Mouse (Mus musculus) inflammation-experienced regulatory T-cells, adult 6 months (primary cell): Measurements from ENCODE around the gene Specc1l. TPM values are rescaled to one million over a fixed set of nuclear protein-coding genes. Genes with fewer than 3 reads are reported as not detected.
A peak's percentile ranks its signal among the peaks of the same experiment; 100 is the strongest.
"Not testable (repeated sequence)": the region's sequence is repeated elsewhere in the genome, so short reads cannot be mapped to it uniquely, and the experiment has no call there.

ENCODE experiments used
- ATAC-seq: one replicate; pipeline ENCODE4 v1.8.0; 2017
- polyA plus RNA-seq, 3 experiments: library from polyadenylated mRNA; unstranded; fragments of 100-300 nt; shearing (Covaris generic); gene quantifications; one replicate each; pipeline ENCODE4 v1.2.1; 2017

Gene Specc1l
- polyA plus RNA-seq, 3 experiments from 2014 or later, result 13.3 to 15.2 (median 13.3) TPM

- ATAC-seq, result no peak
These were observed 76.7 kb downstream of the Specc1l start for GRCm38 (mm10) chr10:75288579-75288978.

GRCm38 (mm10) chr10:75289392-75289791 lies 77.5 kb downstream of the Specc1l start:
- ATAC-seq, result no peak

- no peak for ATAC-seq
These were observed 78.8 kb downstream of the Specc1l start for GRCm38 (mm10) chr10:75290650-75291049.

GRCm38 (mm10) chr10:75291338-75291737 lies 79.5 kb downstream of the Specc1l start:
- ATAC-seq, result no peak

- not testable (repeated sequence) for ATAC-seq
These were observed 80.3 kb downstream of the Specc1l start for GRCm38 (mm10) chr10:75292206-75292605.

- no peak for ATAC-seq
These were observed 81.4 kb downstream of the Specc1l start for GRCm38 (mm10) chr10:75293288-75293687.

GRCm38 (mm10) chr10:75294362-75294761 lies 82.5 kb downstream of the Specc1l start:
- no peak for ATAC-seq

- peak; percentile 30 for ATAC-seq
These were observed 83.1 kb downstream of the Specc1l start for GRCm38 (mm10) chr10:75294926-75295325.

- no peak for ATAC-seq
These were observed 86.7 kb downstream of the Specc1l start for GRCm38 (mm10) chr10:75298608-75299007.

GRCm38 (mm10) chr10:75299785-75300418 lies 88.0 kb downstream of the Specc1l start:
- ATAC-seq, result peak; percentile 59

GRCm38 (mm10) chr10:75301195-75301806 lies 89.4 kb downstream of the Specc1l start:
- no peak for ATAC-seq

GRCm38 (mm10) chr10:75301937-75302336 lies 90.1 kb downstream of the Specc1l start:
- ATAC-seq, result peak; percentile 18

GRCm38 (mm10) chr10:75302536-75302935 lies 90.7 kb downstream of the Specc1l start:
- ATAC-seq, result no peak

- ATAC-seq, result peak; percentile 47
These were observed 91.6 kb downstream of the Specc1l start for GRCm38 (mm10) chr10:75303324-75304048.

- no peak for ATAC-seq
These were observed 92.2 kb downstream of the Specc1l start for GRCm38 (mm10) chr10:75304049-75304405.

- peak; percentile 12 for ATAC-seq
These were observed 92.5 kb downstream of the Specc1l start for GRCm38 (mm10) chr10:75304413-75304812.

- no peak for ATAC-seq
These were observed 95.3 kb downstream of the Specc1l start for GRCm38 (mm10) chr10:75307130-75307529.

- ATAC-seq, result no peak
These were observed 100.5 kb downstream of the Specc1l start for GRCm38 (mm10) chr10:75312361-75312760.

GRCm38 (mm10) chr10:75314190-75314980 lies 102.5 kb downstream of the Specc1l start:
- no peak for ATAC-seq

- ATAC-seq, result no peak
These were observed 103.9 kb downstream of the Specc1l start for GRCm38 (mm10) chr10:75315756-75316155.

- peak; percentile 27 for ATAC-seq
These were observed 104.6 kb downstream of the Specc1l start for GRCm38 (mm10) chr10:75316472-75316871.

GRCm38 (mm10) chr10:75316872-75316907 lies 104.8 kb downstream of the Specc1l start, which contains the start of gene Adora2a:
Gene Adora2a (plus strand): TSS chr10:75316877.
- no peak for ATAC-seq

GRCm38 (mm10) chr10:75316908-75317761 lies 105.3 kb downstream of the Specc1l start:
- peak; percentile 41 for ATAC-seq
